Mouse (Mus musculus): ENCODE measurements around the gene Mrps35. TPM values are rescaled to one million over a fixed set of nuclear protein-coding genes. Genes with fewer than 3 reads are reported as not detected.
A peak's percentile ranks its signal among the peaks of the same experiment; 100 is the strongest.

Mrps35 gene
- polyA plus RNA-seq, 1 experiment from 2014 or later: 121 TPM

- H3K4me1 ChIP-seq (ENCODE audit: insufficient read depth): no peaks in the 10 kb centered on the region
- H3K4me2 ChIP-seq: no peak overlapping the region
Measured at GRCm38 (mm10) chr6:147053785-147054646, 11.5 kb downstream of the Mrps35 start.

GRCm38 (mm10) chr6:147055374-147055977 is 12.9 kb downstream of the Mrps35 start:
- DNase-seq (no peak), ATAC-seq (ENCODE audit: insufficient read depth) (no peak)
- H3K4me2 ChIP-seq: no peak overlapping the region
- H3K27ac ChIP-seq (ENCODE audit: low read depth): no peak overlapping the region
- WGBS: 86% methylated on average over 10 of the region's 10 CpGs
- no peak overlapping the region for H3K9ac ChIP-seq
- H3K4me3 ChIP-seq (ENCODE audit: low read depth, low read length): no peak overlapping the region
- H3K9me3 ChIP-seq (ENCODE audit: low read depth, low read length): no peaks in the 10 kb centered on the region
- peaks cover 75% of the 10 kb centered on the region for H3K36me3 ChIP-seq (ENCODE audit: insufficient read depth)
- H3K27me3 ChIP-seq (ENCODE audit: insufficient read depth, low read length): no peaks in the 10 kb centered on the region
- TF ChIP-seq CTCF (IDR thresholded peaks at IDR 0.05; ENCODE audit: low read depth): no peak
- no peaks in the 10 kb centered on the region for H3K4me1 ChIP-seq (ENCODE audit: insufficient read depth)

More at GRCm38 (mm10) chr6:147053785-147054646, 11.5 kb downstream of the Mrps35 start:
- TF ChIP-seq CTCF (IDR thresholded peaks at IDR 0.05; ENCODE audit: low read depth): no peak
- Histone ChIP-seq H3K27me3 (ENCODE audit: insufficient read depth, low read length) (no peaks in the 10 kb centered on the region), H3K36me3 (ENCODE audit: insufficient read depth) (peaks cover 78% of the 10 kb centered on the region), H3K9ac (no peak overlapping the region), H3K27ac (ENCODE audit: low read depth) (no peak overlapping the region), H3K9me3 (ENCODE audit: low read depth, low read length) (no peaks in the 10 kb centered on the region), H3K4me3 (ENCODE audit: low read depth, low read length) (no peak overlapping the region)
- no peak for ATAC-seq (ENCODE audit: insufficient read depth)
- 86% methylated on average over 19 of the region's 19 CpGs for whole genome bisulfite sequencing
- no peak for DNase-seq

- Histone ChIP-seq H3K4me2 (no peak overlapping the region), H3K36me3 (ENCODE audit: insufficient read depth) (peaks cover 74% of the 10 kb centered on the region), H3K4me3 (ENCODE audit: low read depth, low read length) (no peak overlapping the region), H3K27me3 (ENCODE audit: insufficient read depth, low read length) (no peaks in the 10 kb centered on the region), H3K9me3 (ENCODE audit: low read depth, low read length) (no peaks in the 10 kb centered on the region), H3K27ac (ENCODE audit: low read depth) (no peak overlapping the region), H3K4me1 (ENCODE audit: insufficient read depth) (no peaks in the 10 kb centered on the region), H3K9ac (no peak overlapping the region)
- 60% methylated on average over 7 of the region's 7 CpGs for WGBS
- DNase-seq: peak; percentile 34
- ATAC-seq (ENCODE audit: insufficient read depth): 0 out of 2 replicates have a peak, but pooled peaks have one; percentile 41
- TF ChIP-seq CTCF (IDR thresholded peaks at IDR 0.05; ENCODE audit: low read depth): 0 out of 2 replicates have a peak, but pooled peaks have one; percentile 6
Measured at GRCm38 (mm10) chr6:147059326-147059725, 16.8 kb downstream of the Mrps35 start.

GRCm38 (mm10) chr6:147061630-147062029 is 19.1 kb downstream of the Mrps35 start:
- H3K4me3 ChIP-seq (ENCODE audit: low read depth, low read length): no peak overlapping the region
- no peaks in the 10 kb centered on the region for H3K4me1 ChIP-seq (ENCODE audit: insufficient read depth)
- no peaks in the 10 kb centered on the region for H3K27me3 ChIP-seq (ENCODE audit: insufficient read depth, low read length)
- H3K9ac ChIP-seq: no peak overlapping the region
- WGBS: 81% methylated on average over 9 of the region's 9 CpGs
- H3K9me3 ChIP-seq (ENCODE audit: low read depth, low read length): no peaks in the 10 kb centered on the region
- no peak overlapping the region for H3K27ac ChIP-seq (ENCODE audit: low read depth)
- no peak overlapping the region for H3K4me2 ChIP-seq
- DNase-seq: no peak
- ATAC-seq (ENCODE audit: insufficient read depth): no peak
- peaks cover 67% of the 10 kb centered on the region for H3K36me3 ChIP-seq (ENCODE audit: insufficient read depth)
- TF ChIP-seq CTCF (IDR thresholded peaks at IDR 0.05; ENCODE audit: low read depth): no peak

- Histone ChIP-seq H3K27ac (ENCODE audit: low read depth) (no peak overlapping the region), H3K27me3 (ENCODE audit: insufficient read depth, low read length) (no peaks in the 10 kb centered on the region), H3K9ac (no peak overlapping the region), H3K4me1 (ENCODE audit: insufficient read depth) (no peaks in the 10 kb centered on the region), H3K9me3 (ENCODE audit: low read depth, low read length) (no peaks in the 10 kb centered on the region), H3K4me3 (ENCODE audit: low read depth, low read length) (no peak overlapping the region), H3K4me2 (no peak overlapping the region), H3K36me3 (ENCODE audit: insufficient read depth) (peaks cover 67% of the 10 kb centered on the region)
- TF ChIP-seq CTCF (IDR thresholded peaks at IDR 0.05; ENCODE audit: low read depth): no peak
- WGBS: 74% methylated on average over 7 of the region's 7 CpGs
- DNase-seq (no peak), ATAC-seq (ENCODE audit: insufficient read depth) (no peak)
Measured at GRCm38 (mm10) chr6:147062034-147062433, 19.5 kb downstream of the Mrps35 start.

GRCm38 (mm10) chr6:147062694-147063093 is 20.1 kb downstream of the Mrps35 start:
- H3K27ac ChIP-seq (ENCODE audit: low read depth): no peak overlapping the region
- no peaks in the 10 kb centered on the region for H3K27me3 ChIP-seq (ENCODE audit: insufficient read depth, low read length)
- H3K36me3 ChIP-seq (ENCODE audit: insufficient read depth): peaks cover 69% of the 10 kb centered on the region
- no peak for ATAC-seq (ENCODE audit: insufficient read depth)
- no peaks in the 10 kb centered on the region for H3K9me3 ChIP-seq (ENCODE audit: low read depth, low read length)
- TF ChIP-seq CTCF (IDR thresholded peaks at IDR 0.05; ENCODE audit: low read depth): no peak
- no peak overlapping the region for H3K9ac ChIP-seq
- H3K4me1 ChIP-seq (ENCODE audit: insufficient read depth): no peaks in the 10 kb centered on the region
- no peak overlapping the region for H3K4me2 ChIP-seq
- WGBS: 83% methylated on average over 7 of the region's 7 CpGs
- H3K4me3 ChIP-seq (ENCODE audit: low read depth, low read length): no peak overlapping the region
- no peak for DNase-seq

- Histone ChIP-seq H3K4me2 (no peak overlapping the region), H3K9me3 (ENCODE audit: low read depth, low read length) (no peaks in the 10 kb centered on the region), H3K4me1 (ENCODE audit: insufficient read depth) (no peaks in the 10 kb centered on the region), H3K27me3 (ENCODE audit: insufficient read depth, low read length) (no peaks in the 10 kb centered on the region), H3K9ac (no peak overlapping the region), H3K36me3 (ENCODE audit: insufficient read depth) (peaks cover 68% of the 10 kb centered on the region), H3K4me3 (ENCODE audit: low read depth, low read length) (no peak overlapping the region), H3K27ac (ENCODE audit: low read depth) (no peak overlapping the region)
- TF ChIP-seq CTCF (IDR thresholded peaks at IDR 0.05; ENCODE audit: low read depth): no peak
- 87% methylated on average over 10 of the region's 10 CpGs for WGBS
- DNase-seq: no peak
- no peak for ATAC-seq (ENCODE audit: insufficient read depth)
Measured at GRCm38 (mm10) chr6:147064226-147064943, 21.8 kb downstream of the Mrps35 start.
